Mouse (Mus musculus) A20 (cell line): ENCODE measurements around the gene Traf3ip3.
A peak's percentile ranks its signal among the peaks of the same experiment; 100 is the strongest.

Source experiments
- DNase-seq: peaks from one replicate; pipeline ENCODE4 v3.0.0-alpha.2; 2011; ENCODE audit warnings: low read depth, low spot score

The Traf3ip3 gene

DNA sequence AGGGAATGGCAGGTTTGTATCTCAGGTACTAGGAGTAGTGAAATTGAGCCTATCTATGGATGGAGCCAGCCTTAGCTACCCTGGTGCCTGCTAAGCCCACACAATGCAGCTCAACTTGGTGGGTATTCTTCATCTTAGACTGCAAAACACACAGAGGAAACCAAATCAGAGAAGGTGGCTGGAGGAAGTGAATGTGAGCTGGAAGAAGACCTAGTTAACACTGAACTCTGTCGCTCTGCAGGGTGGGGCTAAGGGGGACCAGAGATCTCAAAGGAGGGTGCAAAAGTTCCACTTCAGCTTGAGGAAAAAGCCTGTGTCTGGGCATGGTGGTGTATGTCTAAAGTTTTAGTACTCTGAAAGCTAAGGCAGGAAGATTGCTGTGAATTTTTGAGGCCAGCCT, 41.9 kb downstream of the Traf3ip3 start:
- DNase-seq: peak; percentile 27

DNA sequence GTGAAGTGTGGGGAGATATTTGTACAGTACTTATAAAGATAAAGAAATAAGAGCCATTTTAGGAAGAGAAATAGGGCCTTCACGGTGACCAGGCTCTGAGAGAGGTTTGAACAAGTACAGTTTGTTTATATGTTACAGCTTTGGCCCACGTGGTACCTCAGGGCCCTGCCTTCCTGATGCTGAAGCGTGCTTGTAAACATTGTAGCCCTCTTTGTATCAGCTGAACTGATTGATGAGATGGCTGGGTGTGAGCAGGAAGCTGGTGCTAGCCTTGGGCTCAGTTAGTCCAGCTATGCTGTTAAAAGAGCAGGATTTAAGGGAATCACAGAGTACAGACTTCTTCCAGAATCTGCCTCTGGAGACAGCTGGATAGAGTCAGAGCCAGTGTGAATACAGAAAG, 42.3 kb downstream of the Traf3ip3 start:
- no peak for DNase-seq

GRCm38 (mm10) chr1:193157111-193157492, 44.4 kb downstream of the Traf3ip3 start:
- DNase-seq: no peak

GRCm38 (mm10) chr1:193156316-193157110, 45.0 kb downstream of the Traf3ip3 start:
- DNase-seq: no peak

GRCm38 (mm10) chr1:193153561-193153960, 47.9 kb downstream of the Traf3ip3 start:
- no peak for DNase-seq

GRCm38 (mm10) chr1:193152872-193153271, 48.6 kb downstream of the Traf3ip3 start, which contains the start of gene Irf6:
Gene Irf6, plus strand, starts transcription at chr1:193153111.
- DNase-seq: no peak

GRCm38 (mm10) chr1:193151134-193151533, 50.4 kb downstream of the Traf3ip3 start:
- no peak for DNase-seq

GRCm38 (mm10) chr1:193149231-193149630, 52.3 kb downstream of the Traf3ip3 start:
- DNase-seq: no peak

- DNase-seq: no peak
Observed at GRCm38 (mm10) chr1:193146416-193146815, 55.1 kb downstream of the Traf3ip3 start.

DNA sequence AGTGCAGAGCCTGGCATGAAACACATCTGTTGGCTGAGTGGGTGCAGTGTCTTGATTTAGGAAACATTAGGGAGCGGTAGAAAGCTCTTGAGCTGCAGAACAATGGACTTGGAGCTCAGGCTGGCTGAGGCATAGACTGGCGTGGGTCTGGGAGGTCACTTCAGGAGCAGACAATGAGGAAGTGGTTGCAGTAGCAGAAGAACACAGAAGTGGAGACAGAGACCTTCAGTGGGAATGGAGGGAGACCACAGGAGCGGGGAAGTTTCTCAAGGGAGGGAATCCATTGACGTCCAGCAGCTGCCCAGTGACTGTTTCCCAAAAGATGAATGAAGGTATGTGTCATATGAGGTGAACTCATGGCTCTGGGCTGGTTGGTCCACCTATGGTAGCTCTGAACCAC, 56.4 kb downstream of the Traf3ip3 start:
- no peak for DNase-seq

DNA sequence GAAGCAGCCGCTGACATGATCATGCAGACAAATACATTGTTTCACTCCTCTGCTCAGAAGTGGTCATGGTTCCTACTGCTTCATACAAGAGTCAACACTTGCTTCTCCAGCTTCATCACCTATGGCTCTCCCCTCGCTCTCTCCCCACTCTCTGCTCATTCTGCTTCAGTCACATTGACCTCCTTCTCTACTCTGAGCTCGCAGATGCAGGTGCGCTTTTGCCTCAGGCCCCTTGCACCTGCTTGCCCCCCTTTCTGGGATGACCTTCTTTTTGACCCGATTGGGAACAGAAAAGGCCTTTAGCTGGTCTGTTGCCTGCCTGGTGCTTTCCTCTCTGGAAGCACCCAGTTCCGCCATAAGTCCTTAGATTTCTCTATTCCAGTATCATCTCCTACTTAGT, 57.0 kb downstream of the Traf3ip3 start:
- DNase-seq: no peak

- DNase-seq: no peak
Observed at GRCm38 (mm10) chr1:193142517-193143062, 58.9 kb downstream of the Traf3ip3 start.

DNA sequence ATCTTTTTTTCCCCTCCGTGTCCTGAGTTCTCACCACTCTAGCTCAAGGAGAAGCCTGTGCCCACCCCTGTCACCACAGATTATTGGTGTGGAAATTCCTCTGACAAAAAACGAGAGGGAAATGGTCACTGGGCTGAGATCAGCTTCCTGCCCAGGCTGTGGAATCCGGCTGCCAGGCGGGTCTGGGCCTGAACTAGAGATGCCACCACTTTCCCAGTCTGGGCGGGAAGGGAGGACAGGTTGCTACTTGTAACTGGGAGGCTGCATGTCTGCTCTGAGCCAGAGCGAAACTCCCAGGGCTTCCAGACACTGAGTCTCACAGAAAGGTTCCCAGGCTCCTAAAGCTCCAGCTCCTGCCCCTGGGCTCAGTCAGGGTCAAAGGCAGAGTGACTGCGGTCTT, 60.4 kb downstream of the Traf3ip3 start:
- DNase-seq: no peak

GRCm38 (mm10) chr1:193138669-193139068, 62.8 kb downstream of the Traf3ip3 start:
- no peak for DNase-seq

DNA sequence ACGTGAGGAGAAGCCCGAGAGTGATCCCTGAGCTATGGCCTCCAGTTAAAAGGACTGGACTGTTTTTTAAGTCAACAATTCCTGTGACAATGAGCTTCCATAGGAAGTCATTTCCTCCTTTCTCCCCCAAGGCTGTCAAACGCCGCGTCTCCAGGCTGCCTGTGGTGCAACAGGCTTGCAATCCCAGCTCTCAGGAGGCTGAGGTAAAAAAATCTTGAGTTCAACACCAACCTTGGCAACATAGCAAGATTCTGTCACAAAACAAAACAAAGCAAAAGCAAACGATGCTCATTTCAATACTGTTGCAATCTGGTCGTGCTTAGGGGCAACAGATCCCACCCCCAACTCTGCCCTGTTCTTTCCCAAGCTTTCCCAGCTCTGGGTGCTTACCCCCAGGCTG, 63.4 kb downstream of the Traf3ip3 start:
- no peak for DNase-seq

- DNase-seq: peak; percentile 47
Observed at GRCm38 (mm10) chr1:193133726-193134125, 67.8 kb downstream of the Traf3ip3 start.

DNA sequence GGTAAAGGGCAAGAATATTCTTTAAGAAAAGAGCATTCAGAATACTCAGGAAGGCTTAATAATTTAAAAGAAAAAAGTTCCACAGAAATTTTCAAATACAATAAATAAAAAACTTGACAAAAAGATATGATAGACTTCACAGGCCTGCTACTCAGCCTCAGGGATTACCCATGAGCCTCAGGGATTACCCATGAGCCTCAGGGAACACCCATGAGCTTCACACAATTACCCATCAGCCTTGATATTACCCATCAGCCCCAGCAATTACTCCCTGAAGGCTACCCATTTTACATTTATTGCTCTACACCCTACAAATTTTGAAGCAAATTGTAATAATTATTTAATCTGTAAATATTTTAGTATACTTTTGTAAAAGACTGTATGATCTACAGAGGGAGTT, 69.1 kb downstream of the Traf3ip3 start:
- no peak for DNase-seq

- no peak for DNase-seq
Observed at GRCm38 (mm10) chr1:193131311-193131948, 70.1 kb downstream of the Traf3ip3 start.

GRCm38 (mm10) chr1:193130839-193131238, 70.7 kb downstream of the Traf3ip3 start:
- no peak for DNase-seq

- no peak for DNase-seq
Observed at GRCm38 (mm10) chr1:193130456-193130825, 71.1 kb downstream of the Traf3ip3 start.

DNA sequence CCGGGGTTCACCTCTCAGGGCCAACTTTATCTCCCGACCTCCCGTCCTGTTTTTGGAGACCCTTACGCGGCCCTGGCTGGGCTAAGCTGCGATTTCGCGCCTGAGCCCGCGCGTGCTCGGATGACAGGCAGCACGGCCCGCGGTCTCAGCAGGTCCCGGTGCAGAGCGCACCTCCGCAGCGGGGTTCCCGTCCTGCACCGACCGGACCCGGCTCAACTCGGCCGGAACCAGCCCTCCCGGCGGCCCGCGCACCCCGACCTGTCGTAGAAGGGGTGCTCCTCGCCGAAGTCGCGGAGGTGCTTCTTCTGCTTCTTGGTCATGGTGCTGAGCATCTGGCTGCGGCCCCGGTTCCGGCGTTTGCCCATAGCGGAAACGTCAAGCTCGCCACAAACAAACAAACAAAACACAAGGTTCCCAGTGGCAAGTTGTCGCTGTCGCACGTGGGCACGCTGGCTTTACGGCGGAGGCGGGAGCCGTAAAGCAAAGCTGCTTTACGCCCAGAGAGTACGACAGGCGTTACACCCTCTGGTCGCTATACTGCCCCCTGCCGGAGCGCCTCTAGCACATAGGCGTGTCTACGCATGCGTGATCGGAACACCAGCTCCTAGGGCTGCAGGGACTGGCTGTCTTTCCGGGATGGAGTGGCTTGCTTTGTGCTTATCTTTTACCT, 71.6 kb downstream of the Traf3ip3 start, which contains the start of gene Diexf:
Gene Diexf (minus strand): TSS at position 487 of the 670 bp plus-strand sequence.
- peak; percentile 97 for DNase-seq

DNA sequence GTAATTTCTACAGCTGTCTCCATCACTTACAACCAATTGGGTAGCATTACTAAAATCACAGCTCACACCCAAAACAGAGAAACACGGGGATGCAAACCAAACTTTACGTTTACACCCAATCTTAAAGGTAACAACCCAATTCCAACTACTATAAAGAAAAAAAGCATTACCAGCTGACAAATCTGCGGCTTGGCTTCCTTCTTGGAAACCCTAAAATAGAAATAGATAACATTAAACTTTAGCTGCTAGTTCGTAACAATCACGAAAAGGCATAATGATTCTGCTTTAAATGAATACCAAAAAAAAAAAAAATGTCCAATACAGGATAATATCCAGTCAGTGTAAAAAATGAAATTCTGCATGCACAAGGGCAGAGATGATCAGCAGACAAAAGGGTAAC, 72.2 kb downstream of the Traf3ip3 start:
- DNase-seq: peak; percentile 19
